Mouse (Mus musculus): Measurements from ENCODE around the gene Iqcn. TPM values are rescaled to one million over a fixed set of nuclear protein-coding genes. Genes with fewer than 3 reads are reported as not detected.

The Iqcn gene
- total RNA-seq, 2 experiments from 2014 or later, result 0.10 to 0.11 TPM

- no peak for DNase-seq
Measured at GRCm38 (mm10) chr8:70756476-70757040, 53.3 kb downstream of the Iqcn start.

- peak; percentile 52 for DNase-seq
Measured at GRCm38 (mm10) chr8:70757523-70758307, 54.5 kb downstream of the Iqcn start.

- peak; percentile 5 for DNase-seq
Measured at GRCm38 (mm10) chr8:70758308-70758615, 55.0 kb downstream of the Iqcn start.

- DNase-seq, result no peak
Measured at GRCm38 (mm10) chr8:70758616-70759561, 55.6 kb downstream of the Iqcn start.

- no peak for DNase-seq
Measured at GRCm38 (mm10) chr8:70760350-70760749, 57.1 kb downstream of the Iqcn start.

GRCm38 (mm10) chr8:70760775-70761406, 57.6 kb downstream of the Iqcn start, which contains the start of gene Mpv17l2:
Mpv17l2 (minus strand) TSS chr8:70760946.
- peak; percentile 96 for DNase-seq

GRCm38 (mm10) chr8:70762118-70762517, 58.9 kb downstream of the Iqcn start:
- no peak for DNase-seq

- peak; percentile 64 for DNase-seq
Measured at GRCm38 (mm10) chr8:70763354-70763753, 60.1 kb downstream of the Iqcn start.

GRCm38 (mm10) chr8:70764026-70764425, 60.8 kb downstream of the Iqcn start:
- no peak for DNase-seq

- no peak for DNase-seq
Measured at GRCm38 (mm10) chr8:70764676-70765075, 61.4 kb downstream of the Iqcn start.

- DNase-seq, result no peak
Measured at GRCm38 (mm10) chr8:70765329-70765728, 62.1 kb downstream of the Iqcn start.

- peak; percentile 47 for DNase-seq
Measured at GRCm38 (mm10) chr8:70765838-70766570, 62.7 kb downstream of the Iqcn start.

GRCm38 (mm10) chr8:70766571-70767440, 63.5 kb downstream of the Iqcn start:
- peak; percentile 54 for DNase-seq

Other genes with a start within 250 kb of the Iqcn start
- 1 to 10 TPM; 8.2 to 9.2 TPM for gene Klhl26, start 226.5 kb upstream of the Iqcn start, total RNA-seq (2021)
- not detected for gene Tmem59l, start 216.1 kb upstream of the Iqcn start, total RNA-seq (2021)
- gene Crlf1, start 210.3 kb upstream of the Iqcn start, total RNA-seq (2021), result under 1 TPM in 1 of 2 experiments, not detected in 1; 0.55 TPM
- 100 to 1,000 TPM in 1 of 2 experiments, 10 to 100 TPM in 1; 96.9 to 109 TPM for gene Rex1bd, start 196.7 kb upstream of the Iqcn start, total RNA-seq (2021)
- 1,000 to 10,000 TPM; 1,698 to 1,707 TPM for gene Uba52, start 192.7 kb upstream of the Iqcn start, total RNA-seq (2021)
- 100 to 1,000 TPM; 204 to 207 TPM for gene Fkbp8, start 175.7 kb upstream of the Iqcn start, total RNA-seq (2021)
- gene Kxd1, start 175.5 kb upstream of the Iqcn start, total RNA-seq (2021), result 10 to 100 TPM; 67.5 to 76.9 TPM
- 10 to 100 TPM; 16.7 to 17.6 TPM for gene Ell, start 164.0 kb upstream of the Iqcn start, total RNA-seq (2021)
- gene Isyna1, start 109.1 kb upstream of the Iqcn start, total RNA-seq (2021), result 10 to 100 TPM; 38.9 to 41.6 TPM
- 10 to 100 TPM; 73.8 to 78.5 TPM for gene Ssbp4, start 94.6 kb upstream of the Iqcn start, total RNA-seq (2021)
- 1 to 10 TPM; 1.1 to 1.5 TPM for gene Lrrc25, start 87.3 kb upstream of the Iqcn start, total RNA-seq (2021)
- gene Gdf15, start 71.0 kb upstream of the Iqcn start, total RNA-seq (2021), result 1 to 10 TPM; 2.7 to 3.5 TPM
- gene Pgpep1, start 43.1 kb upstream of the Iqcn start, total RNA-seq (2021), result 10 to 100 TPM; 32.2 to 38.4 TPM
- 100 to 1,000 TPM; 107 to 120 TPM for gene Lsm4, start 30.2 kb upstream of the Iqcn start, total RNA-seq (2021)
- gene Jund, start 4.5 kb upstream of the Iqcn start, total RNA-seq (2021), result 100 to 1,000 TPM; 254 to 261 TPM
- not detected for gene Gm3336, start 15.1 kb downstream of the Iqcn start, total RNA-seq (2021)
- 1 to 10 TPM in 1 of 2 experiments, under 1 TPM in 1; 0.74 to 1.0 TPM for gene Pde4c, start 20.3 kb downstream of the Iqcn start, total RNA-seq (2021)
- 10 to 100 TPM; 27.3 to 28.7 TPM for gene Rab3a, start 51.2 kb downstream of the Iqcn start, total RNA-seq (2021)
- gene Mpv17l2, start 57.5 kb downstream of the Iqcn start, total RNA-seq (2021), result 10 to 100 TPM; 35.8 to 37.9 TPM
- 10 to 100 TPM; 36.0 to 39.2 TPM for gene Pik3r2, start 73.3 kb downstream of the Iqcn start, total RNA-seq (2021)
- gene Mast3, start 101.6 kb downstream of the Iqcn start, total RNA-seq (2021), result 1 to 10 TPM; 8.4 to 8.9 TPM
- gene Il12rb1, start 105.0 kb downstream of the Iqcn start, total RNA-seq (2021), result under 1 TPM in 1 of 2 experiments, not detected in 1; 0.12 TPM
- gene Arrdc2, start 136.3 kb downstream of the Iqcn start, total RNA-seq (2021), result 1 to 10 TPM; 5.1 to 7.5 TPM
- gene Kcnn1, start 159.8 kb downstream of the Iqcn start, total RNA-seq (2021), result 1 to 10 TPM; 2.5 to 3.0 TPM
- 10 to 100 TPM; 42.6 to 46.2 TPM for gene Ccdc124, start 170.5 kb downstream of the Iqcn start, total RNA-seq (2021)
- under 1 TPM in 1 of 2 experiments, not detected in 1; 0.11 TPM for gene Slc5a5, start 189.3 kb downstream of the Iqcn start, total RNA-seq (2021)
- gene Rpl18a, start 194.0 kb downstream of the Iqcn start, total RNA-seq (2021), result 1,000 to 10,000 TPM; 1,266 to 1,294 TPM
- 10 to 100 TPM; 35.2 to 36.0 TPM for gene Map1s, start 202.5 kb downstream of the Iqcn start, total RNA-seq (2021)

Data from heart, postnatal 4 days (tissue).